Mouse (Mus musculus) megakaryocyte, embryonic 14.5 days (primary cell): ENCODE results near the gene Ctc1.

Source experiments
- FLI1 ChIP-seq: IDR thresholded peaks from 2 replicates; pipeline ENCODE4 v1.6.1; 2012; ENCODE audit warnings: low read length, inconsistent platforms, mixed read lengths
- GATA1 ChIP-seq: IDR thresholded peaks from 3 replicates; pipeline ENCODE4 v1.6.1; 2012; ENCODE audit warnings: mixed read lengths, low read length, inconsistent platforms, borderline replicate concordance

- TF ChIP-seq GATA1 (no peak), FLI1 (no peak)
Observed at GRCm38 (mm10) chr11:69050748-69051147, 35.0 kb downstream of the Ctc1 start.
